Mouse (Mus musculus): ENCODE measurements around the gene Vmn1r219. TPM values are rescaled to one million over a fixed set of nuclear protein-coding genes. Genes with fewer than 3 reads are reported as not detected.
A peak's percentile ranks its signal among the peaks of the same experiment; 100 is the strongest.
"Not testable (repeated sequence)": the region's sequence is repeated elsewhere in the genome, so short reads cannot be mapped to it uniquely, and the experiment has no call there.

Gene Vmn1r219
- polyA plus RNA-seq (2015; fragmentation: Nextera tagmentation; extraction: Ambion mirVana), result not detected in 2 replicates

GRCm38 (mm10) chr13:23159012-23159411, at the start of gene Vmn1r219:
Gene Vmn1r219, plus strand, starts transcription at chr13:23159312.
- 82% methylated on average over 4 of the region's 4 CpGs for WGBS
- H3K4me1 ChIP-seq, result peaks cover 6% of the 10 kb centered on the region
- no peak within 1 kb of the TSS for H3K4me2 ChIP-seq
- no peaks in the 10 kb centered on the region for H3K27me3 ChIP-seq
- no peak within 1 kb of the TSS for H3K27ac ChIP-seq
- no peak within 1 kb of the TSS for H3K4me3 ChIP-seq
- H3K9me3 ChIP-seq (replicated peaks), result no peaks in the 10 kb centered on the region
- no peaks in the 10 kb centered on the region for H3K36me3 ChIP-seq (ENCODE audit: poor library complexity, severe bottlenecking)
- ATAC-seq, result no peak
- no peak within 1 kb of the TSS for H3K9ac ChIP-seq

GRCm38 (mm10) chr13:23118126-23118525, 41.0 kb upstream of the Vmn1r219 start, which contains the start of gene Vmn1r217:
Gene Vmn1r217, minus strand, starts transcription at chr13:23118226.
- H3K4me2 ChIP-seq; H3K4me3 ChIP-seq; H3K36me3 ChIP-seq (ENCODE audit: poor library complexity, severe bottlenecking); H3K9ac ChIP-seq; ATAC-seq; H3K27me3 ChIP-seq; H3K27ac ChIP-seq; H3K4me1 ChIP-seq; H3K9me3 ChIP-seq (replicated peaks): not testable (repeated sequence)
- WGBS, result 86% methylated on average over 1 of the region's 1 CpGs

GRCm38 (mm10) chr13:23120611-23121010, 38.5 kb upstream of the Vmn1r219 start:
- 89% methylated on average over 2 of the region's 2 CpGs for WGBS
- Histone ChIP-seq H3K9ac (no peak overlapping the region), H3K4me2 (no peak overlapping the region), H3K36me3 (ENCODE audit: poor library complexity, severe bottlenecking) (no peaks in the 10 kb centered on the region), H3K27me3 (no peaks in the 10 kb centered on the region), H3K9me3 (replicated peaks) (no peaks in the 10 kb centered on the region), H3K27ac (no peak overlapping the region), H3K4me3 (no peak overlapping the region), H3K4me1 (no peaks in the 10 kb centered on the region)
- no peak for ATAC-seq

- no peaks in the 10 kb centered on the region for H3K4me1 ChIP-seq
- H3K9ac ChIP-seq, result no peak within 1 kb of the TSS
- no peak within 1 kb of the TSS for H3K27ac ChIP-seq
- H3K4me3 ChIP-seq, result no peak within 1 kb of the TSS
- no peaks in the 10 kb centered on the region for H3K9me3 ChIP-seq (replicated peaks)
- WGBS, result 79% methylated on average over 3 of the region's 3 CpGs
- no peak for ATAC-seq
- no peaks in the 10 kb centered on the region for H3K27me3 ChIP-seq
- no peak within 1 kb of the TSS for H3K4me2 ChIP-seq
- H3K36me3 ChIP-seq (ENCODE audit: poor library complexity, severe bottlenecking), result no peaks in the 10 kb centered on the region
Observed at GRCm38 (mm10) chr13:23133099-23133498, 26.0 kb upstream of the Vmn1r219 start, which contains the start of gene Vmn1r218. Gene Vmn1r218, plus strand, starts transcription at chr13:23133155.

GRCm38 (mm10) chr13:23133501-23133900, 25.6 kb upstream of the Vmn1r219 start:
- 71% methylated on average over 1 of the region's 1 CpGs for WGBS
- Histone ChIP-seq H3K27ac (no peak overlapping the region), H3K9ac (no peak overlapping the region), H3K4me3 (no peak overlapping the region), H3K36me3 (ENCODE audit: poor library complexity, severe bottlenecking) (no peaks in the 10 kb centered on the region), H3K4me1 (no peaks in the 10 kb centered on the region), H3K4me2 (no peak overlapping the region), H3K27me3 (no peaks in the 10 kb centered on the region), H3K9me3 (replicated peaks) (no peaks in the 10 kb centered on the region)
- no peak for ATAC-seq

GRCm38 (mm10) chr13:23138880-23139279, 20.2 kb upstream of the Vmn1r219 start:
- Histone ChIP-seq H3K36me3 (ENCODE audit: poor library complexity, severe bottlenecking) (no peaks in the 10 kb centered on the region), H3K4me3 (no peak overlapping the region), H3K9ac (no peak overlapping the region), H3K9me3 (replicated peaks) (no peaks in the 10 kb centered on the region), H3K27ac (no peak overlapping the region), H3K27me3 (no peaks in the 10 kb centered on the region), H3K4me1 (no peaks in the 10 kb centered on the region), H3K4me2 (no peak overlapping the region)
- peak; percentile 78 for ATAC-seq
- WGBS, result 71% methylated on average over 2 of the region's 2 CpGs

- Histone ChIP-seq H3K36me3 (ENCODE audit: poor library complexity, severe bottlenecking) (no peaks in the 10 kb centered on the region), H3K4me1 (peaks cover 6% of the 10 kb centered on the region), H3K4me3 (no peak overlapping the region), H3K9me3 (replicated peaks) (no peaks in the 10 kb centered on the region), H3K27me3 (no peaks in the 10 kb centered on the region), H3K4me2 (no peak overlapping the region), H3K27ac (no peak overlapping the region), H3K9ac (no peak overlapping the region)
- 70% methylated on average over 3 of the region's 3 CpGs for WGBS
- ATAC-seq, result peak; percentile 38; the same call in 1 of the 2 replicates
Observed at GRCm38 (mm10) chr13:23157848-23158247, 1.3 kb upstream of the Vmn1r219 start.

GRCm38 (mm10) chr13:23166471-23166870, 7.4 kb downstream of the Vmn1r219 start:
- WGBS, result 86% methylated on average over 4 of the region's 4 CpGs
- H3K4me2 ChIP-seq; H3K9me3 ChIP-seq (replicated peaks); H3K27me3 ChIP-seq; H3K36me3 ChIP-seq (ENCODE audit: poor library complexity, severe bottlenecking); H3K4me3 ChIP-seq; H3K9ac ChIP-seq; ATAC-seq; H3K4me1 ChIP-seq; H3K27ac ChIP-seq: not testable (repeated sequence)

- Histone ChIP-seq H3K9me3 (replicated peaks) (no peaks in the 10 kb centered on the region), H3K36me3 (ENCODE audit: poor library complexity, severe bottlenecking) (no peaks in the 10 kb centered on the region), H3K27me3 (no peaks in the 10 kb centered on the region), H3K27ac (no peak within 1 kb of the TSS), H3K4me3 (no peak within 1 kb of the TSS), H3K9ac (no peak within 1 kb of the TSS), H3K4me2 (no peak within 1 kb of the TSS), H3K4me1 (no peaks in the 10 kb centered on the region)
- 86% methylated on average over 2 of the region's 2 CpGs for WGBS
- no peak for ATAC-seq
Observed at GRCm38 (mm10) chr13:23187875-23188274, 28.8 kb downstream of the Vmn1r219 start, which contains the start of gene Vmn1r220. Gene Vmn1r220, minus strand, starts transcription at chr13:23187975.

GRCm38 (mm10) chr13:23203885-23204284, 44.8 kb downstream of the Vmn1r219 start:
- not testable (repeated sequence) for H3K9ac ChIP-seq; H3K27me3 ChIP-seq; ATAC-seq; H3K4me1 ChIP-seq; H3K9me3 ChIP-seq (replicated peaks); H3K4me2 ChIP-seq; H3K4me3 ChIP-seq; H3K27ac ChIP-seq; H3K36me3 ChIP-seq (ENCODE audit: poor library complexity, severe bottlenecking)
- WGBS, result 85% methylated on average over 1 of the region's 1 CpGs

GRCm38 (mm10) chr13:23213827-23214226, 54.7 kb downstream of the Vmn1r219 start, which contains the start of gene Vmn1r221:
Gene Vmn1r221, plus strand, starts transcription at chr13:23214127.
- not testable (repeated sequence) for H3K9me3 ChIP-seq (replicated peaks); H3K4me1 ChIP-seq; H3K27ac ChIP-seq; H3K27me3 ChIP-seq; H3K4me2 ChIP-seq; H3K4me3 ChIP-seq; H3K9ac ChIP-seq; H3K36me3 ChIP-seq (ENCODE audit: poor library complexity, severe bottlenecking); ATAC-seq
- WGBS, result 93% methylated on average over 2 of the region's 2 CpGs
